Mouse (Mus musculus) myocyte (in vitro differentiated cells): ENCODE measurements around the gene Kdm4b. TPM values are rescaled to one million over a fixed set of nuclear protein-coding genes. Genes with fewer than 3 reads are reported as not detected.
A peak's percentile ranks its signal among the peaks of the same experiment; 100 is the strongest.

Experiments
- H3K27me3 ChIP-seq: one replicate; pipeline ENCODE4 v1.6.1; 2011; ENCODE audit not compliant: control insufficient read depth, insufficient read depth, insufficient read length
- H3K36me3 ChIP-seq: one replicate; pipeline ENCODE4 v1.6.1; 2011; ENCODE audit not compliant: control insufficient read depth, insufficient read depth
- H3K4me2 ChIP-seq: one replicate; pipeline ENCODE4 v1.6.1; 2011; ENCODE audit warnings: low read depth, control low read depth
- H3K4me3 ChIP-seq: one replicate; pipeline ENCODE4 v1.5.1; 2011; ENCODE audit warnings: mild to moderate bottlenecking, control low read depth, moderate library complexity
- H3K79me2 ChIP-seq: one replicate; pipeline ENCODE4 v1.6.1; 2011; ENCODE audit not compliant: control insufficient read depth, insufficient read depth
- H3ac ChIP-seq: one replicate; pipeline ENCODE4 v1.6.1; 2011; ENCODE audit not compliant: control insufficient read depth, insufficient read length
- CEBPB ChIP-seq: IDR thresholded peaks from 2 replicates; pipeline ENCODE4 v1.6.1; 2011; ENCODE audit warnings: mild to moderate bottlenecking, moderate library complexity; ENCODE audit not compliant: poor library complexity, insufficient read depth, severe bottlenecking
- E2F4 ChIP-seq: IDR thresholded peaks from one replicate; pipeline ENCODE4 v1.6.1; 2011; ENCODE audit warnings: mild to moderate bottlenecking, control low read depth, moderate library complexity; ENCODE audit not compliant: insufficient read depth
- MAX ChIP-seq: IDR thresholded peaks from one replicate; pipeline ENCODE4 v1.6.1; 2011; ENCODE audit warnings: low read depth, mild to moderate bottlenecking, control low read depth
- MYOD1 ChIP-seq, 3 experiments: IDR thresholded peaks; one replicate each; pipeline ENCODE4 v1.6.1; 2011; ENCODE audit warnings: control low read depth in 2 of 3, low read depth in 2 of 3, mild to moderate bottlenecking in 2 of 3, moderate library complexity in 1 of 3; ENCODE audit not compliant: insufficient read length in 2 of 3, control insufficient read depth in 1 of 3
- MYOG ChIP-seq, 3 experiments: IDR thresholded peaks; one replicate each; pipeline ENCODE4 v1.6.1; 2011; ENCODE audit warnings: control low read depth in 2 of 3, low read depth in 2 of 3, mild to moderate bottlenecking in 2 of 3; ENCODE audit not compliant: insufficient read length in 2 of 3, control insufficient read depth in 1 of 3, insufficient read depth in 1 of 3
- POLR2A ChIP-seq: IDR thresholded peaks from one replicate; pipeline ENCODE4 v1.6.1; 2011; ENCODE audit warnings: low read depth, mild to moderate bottlenecking, control low read depth, moderate library complexity; ENCODE audit not compliant: insufficient read length
- POLR2AphosphoS2 ChIP-seq: IDR thresholded peaks from one replicate; pipeline ENCODE4 v1.6.1; 2011; ENCODE audit warnings: low read depth, control low read depth; ENCODE audit not compliant: insufficient read length
- REST ChIP-seq: IDR thresholded peaks from one replicate; pipeline ENCODE4 v1.6.1; 2011; ENCODE audit warnings: mild to moderate bottlenecking, control low read depth, moderate library complexity; ENCODE audit not compliant: insufficient read depth, insufficient read length
- SRF ChIP-seq: IDR thresholded peaks from one replicate; pipeline ENCODE4 v1.6.1; 2011; ENCODE audit warnings: low read depth; ENCODE audit not compliant: control insufficient read depth, insufficient read length
- TCF12 ChIP-seq: IDR thresholded peaks from one replicate; pipeline ENCODE4 v1.6.1; 2011; ENCODE audit warnings: mild to moderate bottlenecking, control low read depth; ENCODE audit not compliant: poor library complexity, insufficient read depth, severe bottlenecking
- TCF3 ChIP-seq: IDR thresholded peaks from one replicate; pipeline ENCODE4 v1.6.1; 2011; ENCODE audit warnings: low read depth, control low read depth; ENCODE audit not compliant: insufficient read length
- USF1 ChIP-seq: IDR thresholded peaks from one replicate; pipeline ENCODE4 v1.6.1; 2011; ENCODE audit warnings: low read depth, mild to moderate bottlenecking, control low read depth, moderate library complexity
- polyA plus RNA-seq: library from polyadenylated mRNA; unstranded; fragments of >200 nt; fragmentation: generic; extraction: Trizol; gene quantifications from one replicate; pipeline ENCODE4 v1.2.1, GENCODE M21; 2012; ENCODE audit warnings: missing spikeins

The Kdm4b gene
- polyA plus RNA-seq, 1 experiment = 31.3 TPM

GRCm38 (mm10) chr17:56279481-56280155 lies 46.2 kb upstream of the Kdm4b start:
- Histone ChIP-seq H3K79me2 (peaks cover 9% of the 10 kb centered on the region), H3K36me3 (peaks cover 3% of the 10 kb centered on the region), H3K4me2 (no peak overlapping the region), H3K27me3 (no peaks in the 10 kb centered on the region), H3ac (no peak overlapping the region), H3K4me3 (no peak overlapping the region)
- TF ChIP-seq TCF12 (no peak), MYOG (IDR thresholded peaks at IDR 0.05; ENCODE audit: control insufficient read depth in 1 of 3, insufficient read depth in 1 of 3, insufficient read length in 2 of 3, low read depth in 2 of 3) (peak in 1 of 3 experiments; percentile 31)

- Histone ChIP-seq H3K4me2 (no peak overlapping the region), H3K79me2 (peaks cover under 1% of the 10 kb centered on the region), H3ac (no peak overlapping the region), H3K4me3 (no peak overlapping the region), H3K27me3 (no peaks in the 10 kb centered on the region), H3K36me3 (peaks cover 8% of the 10 kb centered on the region)
- TF ChIP-seq CEBPB = no peak
- TF ChIP-seq E2F4 = no peak
- no peak for TF ChIP-seq POLR2AphosphoS2
Observed at GRCm38 (mm10) chr17:56281193-56281592, 44.7 kb upstream of the Kdm4b start.

GRCm38 (mm10) chr17:56282802-56283201 lies 43.1 kb upstream of the Kdm4b start:
- Histone ChIP-seq H3K27me3 (no peaks in the 10 kb centered on the region), H3K79me2 (peaks cover 3% of the 10 kb centered on the region), H3ac (no peak overlapping the region), H3K4me3 (no peak overlapping the region), H3K36me3 (peaks cover 8% of the 10 kb centered on the region), H3K4me2 (no peak overlapping the region)
- TF ChIP-seq MAX (no peak), POLR2A (no peak), POLR2AphosphoS2 (no peak), TCF3 (no peak), MYOD1 (IDR thresholded peaks at IDR 0.05; ENCODE audit: control insufficient read depth in 1 of 3, insufficient read length in 2 of 3, low read depth in 2 of 3) (no peak), E2F4 (no peak), TCF12 (no peak), MYOG (IDR thresholded peaks at IDR 0.05; ENCODE audit: control insufficient read depth in 1 of 3, insufficient read depth in 1 of 3, insufficient read length in 2 of 3, low read depth in 2 of 3) (no peak), SRF (no peak), CEBPB (no peak), REST (no peak), USF1 (no peak)

- H3K4me2 ChIP-seq = no peak overlapping the region
- no peak for TF ChIP-seq SRF
- no peak for TF ChIP-seq TCF3
- no peak for TF ChIP-seq POLR2AphosphoS2
- no peak for TF ChIP-seq POLR2A
- TF ChIP-seq E2F4 = no peak
- no peak for TF ChIP-seq REST
- TF ChIP-seq MAX = no peak
- H3K4me3 ChIP-seq = no peak overlapping the region
- peaks cover 8% of the 10 kb centered on the region for H3K36me3 ChIP-seq
- no peak overlapping the region for H3ac ChIP-seq
- peaks cover 8% of the 10 kb centered on the region for H3K79me2 ChIP-seq
- H3K27me3 ChIP-seq = no peaks in the 10 kb centered on the region
Observed at GRCm38 (mm10) chr17:56283316-56283715, 42.5 kb upstream of the Kdm4b start.

- TF ChIP-seq MAX (no peak), TCF3 (no peak), TCF12 (no peak), E2F4 (no peak), USF1 (no peak), SRF (no peak), MYOG (IDR thresholded peaks at IDR 0.05; ENCODE audit: control insufficient read depth in 1 of 3, insufficient read depth in 1 of 3, insufficient read length in 2 of 3, low read depth in 2 of 3) (no peak)
- Histone ChIP-seq H3K36me3 (peaks cover 8% of the 10 kb centered on the region), H3K4me3 (no peak overlapping the region)
Observed at GRCm38 (mm10) chr17:56285995-56286394, 39.9 kb upstream of the Kdm4b start.

More at GRCm38 (mm10) chr17:56285995-56286394, 39.9 kb upstream of the Kdm4b start:
- Histone ChIP-seq H3K79me2 (peaks cover 12% of the 10 kb centered on the region), H3K4me2 (no peak overlapping the region), H3ac (no peak overlapping the region), H3K27me3 (no peaks in the 10 kb centered on the region)
